Mouse (Mus musculus) heart, embryonic 12.5 days (tissue): ENCODE results near the gene 2010003K11Rik. TPM values are rescaled to one million over a fixed set of nuclear protein-coding genes. Genes with fewer than 3 reads are reported as not detected.

Experiments used
- ATAC-seq: fragments of 200-750 bp; cut with Nextera tagmentation; 2 replicates; pipeline ENCODE4 v1.8.0; 2017; ENCODE audit warnings: moderate TSS enrichment, moderate library complexity; ENCODE audit not compliant: insufficient number of reproducible peaks, low FRiP score
- H3K27ac ChIP-seq: fragments of 300-500 bp; sonication (generic); 2 replicates; pipeline ENCODE4 v1.5.1; 2016; ENCODE audit warnings: mild to moderate bottlenecking, moderate library complexity; ENCODE audit not compliant: poor library complexity, severe bottlenecking
- H3K27me3 ChIP-seq: fragments of 300-500 bp; sonication (generic); replicated peaks from 2 replicates; pipeline ENCODE4 v1.6.1; 2016; ENCODE audit warnings: mild to moderate bottlenecking, moderate library complexity
- H3K36me3 ChIP-seq: fragments of 300-500 bp; sonication (generic); 2 replicates; pipeline ENCODE4 v1.6.1; 2016; ENCODE audit warnings: mild to moderate bottlenecking, moderate library complexity
- H3K4me1 ChIP-seq: fragments of 300-500 bp; sonication (generic); replicated peaks from 2 replicates; pipeline ENCODE4 v1.6.1; 2016; ENCODE audit warnings: mild to moderate bottlenecking
- H3K4me2 ChIP-seq: fragments of 300-500 bp; sonication (generic); 2 replicates; pipeline ENCODE4 v1.6.1; 2016; ENCODE audit warnings: mild to moderate bottlenecking, moderate library complexity
- H3K4me3 ChIP-seq: fragments of 300-500 bp; sonication (generic); 2 replicates; pipeline ENCODE4 v1.5.1; 2016; ENCODE audit warnings: mild to moderate bottlenecking
- H3K9ac ChIP-seq: fragments of 300-500 bp; sonication (generic); 2 replicates; pipeline ENCODE4 v1.6.1; 2016; ENCODE audit warnings: mild to moderate bottlenecking, moderate library complexity
- H3K9me3 ChIP-seq: fragments of 300-500 bp; sonication (generic); replicated peaks from 2 replicates; pipeline ENCODE4 v1.6.1; 2016; ENCODE audit warnings: mild to moderate bottlenecking, moderate library complexity
- WGBS: fragments of 180-500 bp; shearing (Covaris S2); methylation state at CpG from one replicate; pipeline ENCODE4 v1.1.7; 2016; 5-methylcytosine and 5-hydroxymethylcytosine counted together
- polyA plus RNA-seq: library from polyadenylated mRNA; unstranded; fragments of >200 nt; fragmentation: Nextera tagmentation; extraction: Ambion mirVana; gene quantifications from 2 replicates; pipeline ENCODE4 v1.2.1, GENCODE M21; 2016

Gene 2010003K11Rik
- polyA plus RNA-seq, 1 experiment from 2014 or later: not detected

DNA sequence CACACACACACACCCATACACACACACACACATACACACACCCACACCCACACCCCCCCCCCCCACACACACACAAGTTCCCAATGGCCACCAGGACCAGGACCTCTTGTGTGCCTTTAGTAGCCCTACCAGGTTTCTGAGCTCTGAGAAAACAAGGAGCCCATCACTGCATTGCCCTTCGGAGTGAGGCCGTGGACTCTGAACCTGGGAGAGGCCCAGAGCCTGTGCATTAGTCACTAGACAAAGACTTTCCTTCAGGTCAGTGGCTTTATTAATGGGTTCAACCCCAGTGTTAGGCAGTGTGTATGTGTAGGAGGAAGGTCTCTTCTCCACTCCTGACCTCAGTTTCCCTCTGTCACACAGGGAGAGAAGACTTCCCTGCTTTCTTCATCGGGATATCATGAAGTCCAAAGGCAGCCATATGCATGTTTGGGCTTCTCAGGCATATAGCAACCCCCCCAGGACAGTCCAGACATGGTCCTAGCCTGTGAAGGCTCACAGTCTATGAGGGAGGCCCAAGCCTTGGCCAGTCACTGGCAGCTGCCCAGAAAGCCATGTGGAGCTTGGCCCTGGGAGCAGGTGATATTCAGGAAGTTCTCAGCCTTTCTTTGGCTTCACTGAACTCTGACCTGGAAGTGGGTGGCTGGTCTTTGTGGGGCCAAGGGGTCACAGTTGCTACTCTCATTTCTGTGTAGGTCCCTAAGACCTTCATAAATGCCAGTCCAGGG is 1.7 kb downstream of the 2010003K11Rik start:
- H3K4me2 ChIP-seq: no peak overlapping the region
- H3K9me3 ChIP-seq: no peaks in the 10 kb centered on the region
- H3K27me3 ChIP-seq: no peaks in the 10 kb centered on the region
- no peak overlapping the region for H3K9ac ChIP-seq
- 91% methylated on average over 3 of the region's 3 CpGs for WGBS
- no peak for ATAC-seq
- H3K4me3 ChIP-seq: no peak overlapping the region
- H3K4me1 ChIP-seq: peaks cover 7% of the 10 kb centered on the region
- no peaks in the 10 kb centered on the region for H3K36me3 ChIP-seq
- no peak overlapping the region for H3K27ac ChIP-seq

- Histone ChIP-seq H3K9ac (no peak overlapping the region), H3K4me3 (no peak overlapping the region), H3K27ac (no peak overlapping the region), H3K27me3 (no peaks in the 10 kb centered on the region), H3K9me3 (no peaks in the 10 kb centered on the region), H3K4me1 (peaks cover 7% of the 10 kb centered on the region), H3K4me2 (no peak overlapping the region), H3K36me3 (no peaks in the 10 kb centered on the region)
- ATAC-seq: no peak
- 80% methylated on average over 5 of the region's 5 CpGs for WGBS
Observed at GRCm38 (mm10) chr19:4495814-4496213, 2.6 kb downstream of the 2010003K11Rik start.

DNA sequence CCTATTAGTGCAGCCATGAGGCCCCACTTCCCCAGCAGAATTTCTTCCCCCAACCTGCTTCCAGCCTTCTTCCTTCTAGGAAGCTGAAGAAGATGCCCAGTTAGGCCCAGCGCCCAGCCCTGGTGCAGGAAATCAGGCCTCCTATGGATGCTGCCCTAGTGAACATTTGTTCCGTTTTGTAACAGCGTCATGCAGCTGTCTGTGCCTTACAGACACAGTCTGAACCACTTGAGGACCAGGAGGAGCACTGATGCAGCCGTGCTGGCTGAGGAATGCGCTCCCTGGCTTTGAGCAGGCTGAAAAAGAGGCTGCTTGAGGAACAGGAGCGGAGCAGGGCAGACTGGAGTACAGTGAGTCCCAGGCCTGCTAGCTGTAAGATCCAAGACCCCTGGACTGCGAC is 3.7 kb downstream of the 2010003K11Rik start:
- no peaks in the 10 kb centered on the region for H3K27me3 ChIP-seq
- no peak overlapping the region for H3K4me3 ChIP-seq
- no peaks in the 10 kb centered on the region for H3K9me3 ChIP-seq
- no peak overlapping the region for H3K27ac ChIP-seq
- no peak for ATAC-seq
- 65% methylated on average over 7 of the region's 7 CpGs for WGBS
- no peaks in the 10 kb centered on the region for H3K36me3 ChIP-seq
- H3K4me1 ChIP-seq: peaks cover 7% of the 10 kb centered on the region
- H3K9ac ChIP-seq: no peak overlapping the region
- no peak overlapping the region for H3K4me2 ChIP-seq

DNA sequence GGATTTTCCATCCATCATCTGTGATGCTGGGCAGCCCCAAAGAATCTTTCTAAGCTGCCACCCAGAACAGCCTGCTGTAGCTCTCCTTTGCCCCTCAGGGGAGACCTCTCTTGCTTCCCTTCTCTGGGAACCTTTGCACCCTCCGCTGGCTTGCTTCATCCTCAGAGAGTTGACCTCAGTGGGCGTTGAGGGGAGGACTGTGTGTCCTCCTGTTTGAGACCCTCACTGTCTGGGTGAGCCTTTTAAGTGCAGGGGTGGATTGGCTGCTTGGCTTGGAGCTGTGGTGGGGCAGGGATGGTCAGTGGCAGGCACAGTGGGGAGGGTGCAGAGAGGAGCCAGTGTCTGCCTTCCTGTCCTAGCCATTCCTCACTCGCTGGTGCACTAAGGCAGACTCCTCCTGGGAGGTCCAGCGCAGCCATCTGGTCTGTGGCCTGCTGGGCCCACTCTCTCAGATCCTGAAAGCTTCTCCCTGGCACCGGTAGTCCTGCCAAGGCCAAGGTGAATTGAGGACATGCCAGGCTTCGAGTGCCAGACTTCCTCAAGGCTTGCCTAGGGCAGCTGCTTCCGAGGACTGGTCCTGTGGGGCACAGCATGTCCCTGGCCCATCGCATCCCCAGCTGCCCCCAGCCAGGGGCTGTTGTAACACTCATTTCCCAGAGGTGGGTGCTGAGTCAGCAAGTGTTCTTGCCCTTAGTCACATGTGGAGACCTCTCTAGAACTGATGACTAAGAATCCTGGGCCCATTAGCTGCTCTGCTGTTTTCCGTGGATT is 5.7 kb downstream of the 2010003K11Rik start:
- Histone ChIP-seq H3K27ac (no peak overlapping the region), H3K27me3 (no peaks in the 10 kb centered on the region), H3K4me2 (no peak overlapping the region), H3K36me3 (no peaks in the 10 kb centered on the region), H3K9ac (no peak overlapping the region), H3K4me1 (peaks cover 10% of the 10 kb centered on the region), H3K9me3 (no peaks in the 10 kb centered on the region), H3K4me3 (no peak overlapping the region)
- WGBS: 56% methylated on average over 9 of the region's 9 CpGs
- ATAC-seq: no peak

DNA sequence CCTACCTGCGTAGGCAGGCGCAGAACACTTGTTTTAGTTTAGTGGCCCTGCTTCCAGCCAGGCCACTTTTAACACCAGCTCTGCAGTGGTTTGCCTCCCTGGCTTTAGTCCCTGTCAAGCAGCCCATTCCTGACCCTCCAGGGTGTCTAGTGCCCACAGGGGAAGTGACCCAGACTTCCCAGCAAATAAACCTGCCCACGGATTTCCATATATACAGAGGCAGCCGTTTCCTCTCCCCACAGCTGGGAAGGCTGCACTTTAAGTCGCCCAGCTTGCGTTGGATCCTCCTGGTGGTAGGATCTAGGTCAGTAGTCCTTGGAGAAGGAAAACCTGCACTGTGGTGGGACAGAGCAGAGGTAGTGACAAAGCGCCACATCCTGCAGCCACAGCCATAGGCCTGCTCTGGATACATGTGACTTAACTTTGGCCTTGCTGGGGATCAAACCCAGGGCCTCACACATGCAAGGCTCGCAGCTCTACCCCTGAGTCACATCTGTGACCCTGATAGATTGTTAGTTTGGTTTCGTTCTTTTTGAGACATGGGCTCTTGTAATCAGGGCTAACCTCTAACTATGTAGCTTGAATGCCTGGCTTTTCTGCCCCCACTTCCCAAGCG is 7.2 kb downstream of the 2010003K11Rik start:
- 66% methylated on average over 10 of the region's 10 CpGs for WGBS
- H3K27me3 ChIP-seq: no peaks in the 10 kb centered on the region
- H3K36me3 ChIP-seq: no peaks in the 10 kb centered on the region
- no peak overlapping the region for H3K4me2 ChIP-seq
- ATAC-seq: no peak; the same call in 1 of the 2 replicates
- H3K9ac ChIP-seq: no peak overlapping the region
- H3K4me3 ChIP-seq: no peak overlapping the region
- no peaks in the 10 kb centered on the region for H3K9me3 ChIP-seq
- H3K4me1 ChIP-seq: peaks cover 9% of the 10 kb centered on the region
- no peak overlapping the region for H3K27ac ChIP-seq

DNA sequence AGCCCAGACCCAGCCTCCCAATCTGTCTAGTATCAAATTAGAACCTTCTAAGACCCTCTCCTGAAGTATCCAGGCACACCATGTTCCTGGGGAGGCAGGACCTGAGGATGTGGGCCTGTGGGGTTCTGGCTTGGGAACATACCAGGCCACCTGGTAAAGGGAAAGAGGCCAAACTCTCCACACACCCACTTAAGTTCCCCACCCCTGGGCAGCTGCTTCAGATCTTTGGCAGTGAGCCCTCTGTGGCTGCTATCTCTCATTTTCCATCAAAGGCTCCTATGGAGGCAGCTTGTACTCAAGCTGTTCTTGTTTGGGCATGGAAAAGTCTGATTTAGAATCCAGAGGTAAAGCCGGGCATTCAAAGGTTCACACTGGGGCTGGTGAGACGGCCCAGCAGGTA is 10.5 kb downstream of the 2010003K11Rik start:
- Histone ChIP-seq H3K36me3 (no peaks in the 10 kb centered on the region), H3K27ac (no peak overlapping the region), H3K27me3 (no peaks in the 10 kb centered on the region), H3K9me3 (no peaks in the 10 kb centered on the region), H3K4me3 (no peak overlapping the region), H3K4me2 (no peak overlapping the region), H3K9ac (no peak overlapping the region), H3K4me1 (peaks cover 9% of the 10 kb centered on the region)
- WGBS: 39% methylated on average over 2 of the region's 2 CpGs
- ATAC-seq: no peak

- no peaks in the 10 kb centered on the region for H3K36me3 ChIP-seq
- H3K9me3 ChIP-seq: no peaks in the 10 kb centered on the region
- H3K4me2 ChIP-seq: no peak overlapping the region
- H3K9ac ChIP-seq: no peak overlapping the region
- peaks cover 9% of the 10 kb centered on the region for H3K4me1 ChIP-seq
- H3K4me3 ChIP-seq: no peak overlapping the region
- 55% methylated on average over 5 of the region's 5 CpGs for WGBS
- no peak for ATAC-seq
- H3K27ac ChIP-seq: no peak overlapping the region
- no peaks in the 10 kb centered on the region; the same call in 1 of the 2 replicates for H3K27me3 ChIP-seq
Observed at GRCm38 (mm10) chr19:4485006-4485405, 13.4 kb downstream of the 2010003K11Rik start.

DNA sequence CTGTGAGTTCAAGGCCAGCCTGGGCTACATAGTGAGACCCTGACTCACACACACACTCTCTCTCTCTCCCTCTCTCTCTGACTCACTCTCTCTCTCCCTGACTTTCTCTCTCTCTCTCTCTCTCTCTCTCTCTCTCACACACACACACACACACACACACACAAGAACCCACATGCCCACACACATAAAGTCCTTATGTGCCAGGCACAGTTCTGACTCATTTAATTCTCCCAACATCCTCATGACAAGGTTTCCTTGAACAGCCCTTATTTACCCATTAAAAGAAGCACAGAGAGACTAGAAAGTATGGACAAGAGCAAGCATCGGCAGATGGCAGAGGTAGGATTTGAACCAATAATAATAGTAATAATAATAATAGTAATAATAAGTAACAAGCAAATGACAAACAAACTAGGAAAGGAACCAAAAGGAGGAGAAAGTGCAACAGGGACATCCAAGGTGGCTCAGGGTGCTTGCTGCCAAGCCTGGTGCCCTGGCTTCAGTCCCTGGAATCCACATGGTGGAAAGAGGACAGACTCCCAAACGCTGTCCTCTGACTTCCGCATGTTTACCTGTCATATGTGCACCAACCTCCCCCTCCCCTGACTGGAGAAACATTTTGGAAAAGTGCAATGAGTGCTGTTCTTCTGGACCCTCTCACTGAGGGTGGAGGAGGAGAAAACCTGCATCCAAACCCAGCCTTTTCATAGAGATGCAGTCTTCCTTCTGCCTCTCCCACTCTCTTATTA is 16.1 kb downstream of the 2010003K11Rik start:
- no peak for ATAC-seq
- Histone ChIP-seq H3K27me3 (no peaks in the 10 kb centered on the region; the same call in none of the 2 replicates), H3K4me2 (no peak overlapping the region), H3K9ac (no peak overlapping the region), H3K36me3 (no peaks in the 10 kb centered on the region), H3K9me3 (no peaks in the 10 kb centered on the region), H3K27ac (no peak overlapping the region), H3K4me3 (no peak overlapping the region), H3K4me1 (peaks cover 6% of the 10 kb centered on the region)
- 80% methylated on average over 3 of the region's 3 CpGs for WGBS

DNA sequence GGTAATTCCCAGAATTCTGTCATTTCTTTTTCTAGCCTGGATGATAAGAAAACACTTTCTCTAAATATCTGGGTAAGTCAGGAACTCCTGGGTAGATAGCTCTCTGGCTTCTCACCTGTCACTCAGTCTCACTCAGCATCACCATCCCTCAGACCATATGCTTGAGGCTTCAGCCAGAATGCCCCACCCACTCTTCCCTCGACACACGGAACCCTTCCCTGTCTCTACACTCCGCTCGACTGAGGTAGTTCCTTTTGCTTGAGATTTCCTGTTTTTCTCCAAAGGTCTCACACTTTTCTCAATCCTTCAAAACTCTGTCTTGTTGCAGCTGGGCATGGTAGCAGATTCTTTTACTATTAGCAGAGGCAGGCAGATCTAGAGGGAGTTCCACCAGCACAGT is 17.1 kb downstream of the 2010003K11Rik start:
- Histone ChIP-seq H3K9me3 (no peaks in the 10 kb centered on the region), H3K9ac (no peak overlapping the region), H3K4me3 (no peak overlapping the region), H3K27me3 (peaks cover 6% of the 10 kb centered on the region), H3K27ac (no peak overlapping the region), H3K4me1 (peaks cover 15% of the 10 kb centered on the region), H3K36me3 (no peaks in the 10 kb centered on the region), H3K4me2 (no peak overlapping the region)
- no peak for ATAC-seq
- 36% methylated on average over 4 of the region's 4 CpGs for WGBS

DNA sequence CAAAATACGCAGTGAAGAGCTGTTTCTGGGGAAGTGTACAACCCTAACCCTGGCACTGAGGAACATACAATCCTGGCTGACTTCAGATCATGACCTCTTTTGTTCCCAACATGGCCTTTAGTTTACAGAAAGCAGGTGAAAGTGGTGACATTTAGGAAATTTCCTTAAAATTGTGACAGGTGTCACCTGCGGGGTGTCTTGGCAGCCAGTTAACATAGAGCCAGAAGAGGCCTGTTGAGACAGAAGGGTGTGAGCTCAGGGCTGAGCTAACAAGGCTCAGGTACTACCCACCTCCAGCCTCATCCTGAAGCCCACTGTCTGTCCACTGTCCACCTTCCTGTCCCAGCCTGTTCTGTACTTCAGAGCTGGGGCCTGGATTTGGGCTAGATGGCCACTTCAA is 18.3 kb downstream of the 2010003K11Rik start:
- H3K9me3 ChIP-seq: no peaks in the 10 kb centered on the region
- peaks cover 19% of the 10 kb centered on the region for H3K27me3 ChIP-seq
- H3K4me2 ChIP-seq: no peak overlapping the region
- ATAC-seq: no peak
- no peak overlapping the region for H3K27ac ChIP-seq
- H3K4me3 ChIP-seq: no peak overlapping the region
- H3K36me3 ChIP-seq: no peaks in the 10 kb centered on the region
- peaks cover 17% of the 10 kb centered on the region for H3K4me1 ChIP-seq
- 86% methylated on average over 2 of the region's 2 CpGs for WGBS
- no peak overlapping the region for H3K9ac ChIP-seq

- Histone ChIP-seq H3K4me2 (peak overlapping the region; percentile 44), H3K9me3 (no peaks in the 10 kb centered on the region), H3K4me3 (no peak overlapping the region), H3K27me3 (peaks cover 35% of the 10 kb centered on the region), H3K27ac (no peak overlapping the region), H3K9ac (no peak overlapping the region), H3K36me3 (no peaks in the 10 kb centered on the region), H3K4me1 (peaks cover 17% of the 10 kb centered on the region)
- 26% methylated on average over 1 of the region's 1 CpGs for WGBS
- no peak for ATAC-seq
Observed at GRCm38 (mm10) chr19:4478190-4478516, 20.2 kb downstream of the 2010003K11Rik start.
